Mouse (Mus musculus): ENCODE data around the gene Tmem95. TPM values are rescaled to one million over a fixed set of nuclear protein-coding genes. Genes with fewer than 3 reads are reported as not detected.

The Tmem95 gene
- polyA plus RNA-seq, 1 experiment from 2014 or later, result not detected

DNA sequence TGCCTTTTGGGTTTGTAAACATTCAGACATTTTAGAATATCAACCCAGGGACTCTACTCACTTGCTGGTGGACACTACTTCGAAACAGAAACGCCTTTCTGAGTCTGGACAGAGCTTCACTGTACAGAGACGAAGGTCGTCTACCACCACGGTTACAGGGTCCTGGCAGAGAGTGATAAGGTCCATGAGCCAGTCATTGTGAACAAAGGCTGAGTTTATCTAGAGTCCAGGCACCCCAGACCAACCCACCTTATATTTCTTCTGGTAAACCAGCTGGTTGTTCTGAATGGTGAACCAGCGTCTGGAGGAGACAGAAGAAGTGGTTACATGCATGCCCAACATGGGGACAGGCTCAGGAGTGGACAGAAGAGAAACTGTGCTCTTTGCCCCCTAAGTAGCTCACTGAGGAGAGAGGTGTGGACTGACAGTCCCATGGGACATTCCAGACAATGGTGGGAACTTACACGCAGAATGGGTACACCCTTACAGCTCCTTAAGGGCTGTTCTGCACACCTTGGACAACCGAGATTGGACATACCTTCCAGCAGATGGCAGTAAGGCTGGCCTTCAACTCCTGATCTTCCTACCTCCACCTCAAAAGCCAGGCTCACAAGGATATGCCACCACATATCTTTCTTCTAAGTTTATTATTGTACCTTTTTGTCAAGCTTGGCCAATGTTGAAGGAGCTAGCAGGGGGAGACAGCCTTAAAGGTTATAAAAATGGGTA, 9.3 kb upstream of the Tmem95 start:
- peak overlapping the region; percentile 86 for H3K27ac ChIP-seq (ENCODE audit: low read depth, low read length)
- 36% methylated on average over 8 of the region's 8 CpGs for WGBS
- H3K9me3 ChIP-seq (ENCODE audit: control insufficient read depth, low read length), result no peaks in the 10 kb centered on the region
- peak overlapping the region; percentile 57 for H3K4me2 ChIP-seq
- DNase-seq (ENCODE audit: low spot score), result no peak
- H3K4me1 ChIP-seq (replicated peaks; ENCODE audit: control insufficient read depth, insufficient read depth, low read length), result peaks cover 25% of the 10 kb centered on the region
- H3K36me3 ChIP-seq (ENCODE audit: control insufficient read depth, insufficient read depth, low read length), result no peaks in the 10 kb centered on the region
- peak; percentile 94 for ATAC-seq (replicated peaks; ENCODE audit: low FRiP score)
- no peaks in the 10 kb centered on the region for H3K27me3 ChIP-seq (replicated peaks; ENCODE audit: control insufficient read depth, insufficient read depth, low read length)
- 0 out of 2 replicates have a peak overlapping the region, but pooled peaks have one; percentile 5 for H3K4me3 ChIP-seq (ENCODE audit: low read depth, low read length)
- peak overlapping the region; percentile 47 for H3K9ac ChIP-seq (ENCODE audit: low read depth, low read length)

DNA sequence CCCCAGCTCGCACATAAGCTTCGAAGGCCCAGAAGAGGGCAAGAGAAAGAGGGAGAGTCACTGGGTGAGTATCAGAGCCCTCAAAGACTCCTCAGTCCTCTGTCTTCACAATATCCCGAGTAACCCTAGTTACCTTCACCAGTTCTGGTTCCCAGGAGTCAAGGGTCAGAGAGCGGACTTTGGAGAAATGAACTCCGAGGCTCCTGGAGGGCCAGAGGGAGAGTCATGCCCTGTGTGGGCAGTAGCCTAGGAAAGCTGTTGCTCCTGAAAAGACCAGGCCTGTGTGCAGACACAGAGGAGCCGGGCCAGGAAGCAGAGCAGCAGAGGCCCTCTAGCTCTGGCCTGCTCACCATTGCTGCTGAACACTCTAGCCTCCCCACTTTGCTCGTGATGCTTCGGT, 6.8 kb upstream of the Tmem95 start:
- H3K4me2 ChIP-seq, result no peak overlapping the region; the same call in 1 of the 2 replicates
- H3K9ac ChIP-seq (ENCODE audit: low read depth, low read length), result no peak overlapping the region
- H3K4me1 ChIP-seq (replicated peaks; ENCODE audit: control insufficient read depth, insufficient read depth, low read length), result peaks cover 39% of the 10 kb centered on the region
- DNase-seq (ENCODE audit: low spot score) (no peak), ATAC-seq (replicated peaks; ENCODE audit: low FRiP score) (no peak)
- no peaks in the 10 kb centered on the region for H3K27me3 ChIP-seq (replicated peaks; ENCODE audit: control insufficient read depth, insufficient read depth, low read length)
- no peak overlapping the region for H3K4me3 ChIP-seq (ENCODE audit: low read depth, low read length)
- WGBS, result 81% methylated on average over 8 of the region's 8 CpGs
- H3K36me3 ChIP-seq (ENCODE audit: control insufficient read depth, insufficient read depth, low read length), result no peaks in the 10 kb centered on the region
- H3K27ac ChIP-seq (ENCODE audit: low read depth, low read length), result no peak overlapping the region
- no peaks in the 10 kb centered on the region for H3K9me3 ChIP-seq (ENCODE audit: control insufficient read depth, low read length)

- Histone ChIP-seq H3K9me3 (ENCODE audit: control insufficient read depth, low read length) (no peaks in the 10 kb centered on the region), H3K36me3 (ENCODE audit: control insufficient read depth, insufficient read depth, low read length) (no peaks in the 10 kb centered on the region), H3K9ac (ENCODE audit: low read depth, low read length) (no peak overlapping the region; the same call in 1 of the 2 replicates), H3K4me2 (no peak overlapping the region; the same call in 1 of the 2 replicates), H3K27ac (ENCODE audit: low read depth, low read length) (0 out of 2 replicates have a peak overlapping the region, but pooled peaks have one; percentile 22), H3K27me3 (replicated peaks; ENCODE audit: control insufficient read depth, insufficient read depth, low read length) (no peaks in the 10 kb centered on the region), H3K4me1 (replicated peaks; ENCODE audit: control insufficient read depth, insufficient read depth, low read length) (peaks cover 43% of the 10 kb centered on the region), H3K4me3 (ENCODE audit: low read depth, low read length) (no peak overlapping the region)
- 77% methylated on average over 9 of the region's 9 CpGs for WGBS
- DNase-seq (ENCODE audit: low spot score) (no peak), ATAC-seq (replicated peaks; ENCODE audit: low FRiP score) (no peak)
Observed at GRCm38 (mm10) chr11:69884240-69884639, 6.4 kb upstream of the Tmem95 start.

GRCm38 (mm10) chr11:69883527-69884151, 5.8 kb upstream of the Tmem95 start:
- no peaks in the 10 kb centered on the region for H3K36me3 ChIP-seq (ENCODE audit: control insufficient read depth, insufficient read depth, low read length)
- no peak overlapping the region for H3K4me3 ChIP-seq (ENCODE audit: low read depth, low read length)
- ATAC-seq (replicated peaks; ENCODE audit: low FRiP score), result no peak
- no peak overlapping the region for H3K4me2 ChIP-seq
- no peak overlapping the region; the same call in 1 of the 2 replicates for H3K9ac ChIP-seq (ENCODE audit: low read depth, low read length)
- no peak for DNase-seq (ENCODE audit: low spot score)
- 87% methylated on average over 8 of the region's 8 CpGs for whole genome bisulfite sequencing
- peaks cover 49% of the 10 kb centered on the region for H3K4me1 ChIP-seq (replicated peaks; ENCODE audit: control insufficient read depth, insufficient read depth, low read length)
- no peaks in the 10 kb centered on the region for H3K9me3 ChIP-seq (ENCODE audit: control insufficient read depth, low read length)
- 0 out of 2 replicates have a peak overlapping the region, but pooled peaks have one; percentile 22 for H3K27ac ChIP-seq (ENCODE audit: low read depth, low read length)
- H3K27me3 ChIP-seq (replicated peaks; ENCODE audit: control insufficient read depth, insufficient read depth, low read length), result no peaks in the 10 kb centered on the region

GRCm38 (mm10) chr11:69883066-69883465, 5.2 kb upstream of the Tmem95 start:
- Histone ChIP-seq H3K9ac (ENCODE audit: low read depth, low read length) (no peak overlapping the region), H3K27me3 (replicated peaks; ENCODE audit: control insufficient read depth, insufficient read depth, low read length) (no peaks in the 10 kb centered on the region), H3K27ac (ENCODE audit: low read depth, low read length) (no peak overlapping the region), H3K4me2 (no peak overlapping the region), H3K4me3 (ENCODE audit: low read depth, low read length) (no peak overlapping the region), H3K36me3 (ENCODE audit: control insufficient read depth, insufficient read depth, low read length) (no peaks in the 10 kb centered on the region), H3K9me3 (ENCODE audit: control insufficient read depth, low read length) (no peaks in the 10 kb centered on the region), H3K4me1 (replicated peaks; ENCODE audit: control insufficient read depth, insufficient read depth, low read length) (peaks cover 54% of the 10 kb centered on the region)
- ATAC-seq (replicated peaks; ENCODE audit: low FRiP score) (no peak), DNase-seq (ENCODE audit: low spot score) (no peak)
- WGBS, result 61% methylated on average over 4 of the region's 4 CpGs

- DNase-seq (ENCODE audit: low spot score), result no peak
- Histone ChIP-seq H3K4me2 (peak overlapping the region; percentile 99), H3K9ac (ENCODE audit: low read depth, low read length) (peak overlapping the region; percentile 80), H3K27me3 (replicated peaks; ENCODE audit: control insufficient read depth, insufficient read depth, low read length) (no peaks in the 10 kb centered on the region), H3K4me1 (replicated peaks; ENCODE audit: control insufficient read depth, insufficient read depth, low read length) (peaks cover 53% of the 10 kb centered on the region), H3K4me3 (ENCODE audit: low read depth, low read length) (peak overlapping the region; percentile 63), H3K36me3 (ENCODE audit: control insufficient read depth, insufficient read depth, low read length) (no peaks in the 10 kb centered on the region), H3K9me3 (ENCODE audit: control insufficient read depth, low read length) (no peaks in the 10 kb centered on the region), H3K27ac (ENCODE audit: low read depth, low read length) (peak overlapping the region; percentile 57; the same call in 1 of the 2 replicates)
- 69% methylated on average over 21 of the region's 21 CpGs for WGBS
- no peak for ATAC-seq (replicated peaks; ENCODE audit: low FRiP score)
Observed at GRCm38 (mm10) chr11:69881787-69882670, 4.2 kb upstream of the Tmem95 start.

DNA sequence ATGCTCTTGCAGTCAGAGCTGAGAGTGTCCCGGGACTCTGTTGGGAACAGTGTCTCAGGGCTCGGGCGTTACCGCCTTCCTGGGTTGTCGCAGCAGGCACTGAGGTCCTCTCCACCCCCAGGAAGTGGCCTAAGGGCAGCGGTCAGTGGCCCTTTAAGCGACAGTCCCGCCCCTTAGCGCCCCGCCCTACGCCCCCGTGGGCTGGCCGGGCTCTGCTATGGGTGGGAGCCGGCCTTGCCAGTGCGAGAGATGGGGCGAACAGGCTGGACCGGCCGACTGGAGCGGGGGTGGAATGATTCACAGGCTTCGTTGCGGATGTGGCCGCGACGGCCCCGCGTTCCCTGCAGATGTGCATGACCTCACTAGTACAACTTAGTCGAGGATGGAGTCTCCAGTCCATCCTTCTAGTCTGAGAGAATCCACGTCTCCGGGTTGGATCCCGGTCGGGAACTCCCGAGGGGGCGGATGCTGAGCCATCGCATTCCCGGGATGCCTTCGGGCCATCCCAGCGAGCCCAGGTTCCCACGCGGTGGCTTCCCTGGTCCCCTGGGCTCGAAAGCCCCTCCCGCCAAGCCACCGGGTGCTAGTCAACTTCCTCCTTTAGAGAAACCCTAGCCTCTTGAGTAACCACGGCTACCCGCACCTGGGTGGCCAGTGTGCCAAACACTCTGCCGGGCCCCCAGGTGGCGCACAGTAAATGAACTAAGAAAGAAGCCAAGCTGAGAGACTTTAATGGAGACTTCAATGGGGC, 3.2 kb upstream of the Tmem95 start, which contains the start of gene Kctd11:
Gene Kctd11, minus strand, starts transcription at position 554 of the 751 bp plus-strand sequence.
- DNase-seq (ENCODE audit: low spot score) (peak; percentile 73), ATAC-seq (replicated peaks; ENCODE audit: low FRiP score) (peak; percentile 73)
- peak within 1 kb of the TSS; percentile 80 for H3K9ac ChIP-seq (ENCODE audit: low read depth, low read length)

DNA sequence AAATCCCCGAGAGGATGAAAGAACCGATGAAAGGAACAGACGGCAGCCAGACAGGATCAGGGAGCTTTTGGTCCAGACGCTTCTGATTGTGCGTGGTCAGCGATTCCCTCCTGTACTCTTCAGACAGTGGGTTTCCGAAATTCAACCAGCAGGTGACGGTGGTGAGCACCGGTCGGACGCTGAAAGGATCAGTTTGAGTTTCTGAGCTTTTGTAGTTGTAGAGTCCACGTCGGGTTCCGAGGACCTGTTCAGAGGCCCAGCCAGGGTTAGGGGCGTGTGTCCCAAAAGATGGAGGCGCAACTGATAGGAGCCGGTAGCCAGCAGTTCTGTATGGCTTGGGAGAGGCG, 2.7 kb upstream of the Tmem95 start:
- no peaks in the 10 kb centered on the region for H3K27me3 ChIP-seq (replicated peaks; ENCODE audit: control insufficient read depth, insufficient read depth, low read length)
- H3K4me2 ChIP-seq, result peak overlapping the region; percentile 99
- no peaks in the 10 kb centered on the region for H3K36me3 ChIP-seq (ENCODE audit: control insufficient read depth, insufficient read depth, low read length)
- H3K9me3 ChIP-seq (ENCODE audit: control insufficient read depth, low read length), result no peaks in the 10 kb centered on the region
- peak; percentile 85 for DNase-seq (ENCODE audit: low spot score)
- peak overlapping the region; percentile 80 for H3K9ac ChIP-seq (ENCODE audit: low read depth, low read length)
- ATAC-seq (replicated peaks; ENCODE audit: low FRiP score), result peak; percentile 46
- peak overlapping the region; percentile 63 for H3K4me3 ChIP-seq (ENCODE audit: low read depth, low read length)
- WGBS, result under 1% methylated on average over 18 of the region's 18 CpGs
- H3K4me1 ChIP-seq (replicated peaks; ENCODE audit: control insufficient read depth, insufficient read depth, low read length), result peaks cover 57% of the 10 kb centered on the region
- H3K27ac ChIP-seq (ENCODE audit: low read depth, low read length), result peak overlapping the region; percentile 92

More for the DNA sequence above, 3.2 kb upstream of the Tmem95 start, which contains the start of gene Kctd11:
- H3K4me3 ChIP-seq (ENCODE audit: low read depth, low read length), result peak within 1 kb of the TSS; percentile 63
- no peaks in the 10 kb centered on the region for H3K36me3 ChIP-seq (ENCODE audit: control insufficient read depth, insufficient read depth, low read length)
- peaks cover 53% of the 10 kb centered on the region for H3K4me1 ChIP-seq (replicated peaks; ENCODE audit: control insufficient read depth, insufficient read depth, low read length)
- H3K27me3 ChIP-seq (replicated peaks; ENCODE audit: control insufficient read depth, insufficient read depth, low read length), result no peaks in the 10 kb centered on the region
- peak within 1 kb of the TSS; percentile 92 for H3K27ac ChIP-seq (ENCODE audit: low read depth, low read length)
- WGBS, result under 1% methylated on average over 46 of the region's 46 CpGs
- no peaks in the 10 kb centered on the region for H3K9me3 ChIP-seq (ENCODE audit: control insufficient read depth, low read length)
- H3K4me2 ChIP-seq, result peak within 1 kb of the TSS; percentile 99

Measured in liver, embryonic 11.5 days (tissue).